Mouse (Mus musculus): ENCODE data around the gene Trmt112. TPM values are rescaled to one million over a fixed set of nuclear protein-coding genes. Genes with fewer than 3 reads are reported as not detected.

Trmt112 gene
- polyA plus RNA-seq, 1 experiment from 2014 or later: 128 TPM

Small RNA genes lying within 50 kb of the gene (microRNA-seq; reads per million reads assigned to microRNA genes)
- gene Mir6990: 1.4 reads per million

Other genes with a start within 250 kb of the Trmt112 start
- 13.2 and 14.4 TPM in 2 replicates for gene Rps6ka4, start 69.1 kb upstream of the Trmt112 start, polyA plus RNA-seq (2016; fragmentation: Nextera tagmentation; extraction: Ambion mirVana)
- gene Ccdc88b, start 51.5 kb upstream of the Trmt112 start, polyA plus RNA-seq (2016; fragmentation: Nextera tagmentation; extraction: Ambion mirVana): 0.50 and 0.85 TPM in 2 replicates
- 194 and 200 TPM in 2 replicates for gene Prdx5, start 408 bp downstream of the Trmt112 start, polyA plus RNA-seq (2016; fragmentation: Nextera tagmentation; extraction: Ambion mirVana)
- gene Esrra, start 12.1 kb downstream of the Trmt112 start, polyA plus RNA-seq (2016; fragmentation: Nextera tagmentation; extraction: Ambion mirVana): 16.0 and 16.6 TPM in 2 replicates
- gene Catsperz, start 15.7 kb downstream of the Trmt112 start, polyA plus RNA-seq (2016; fragmentation: Nextera tagmentation; extraction: Ambion mirVana): 0.98 TPM in 1 of 2 replicates, not detected in the other
- gene Kcnk4, start 24.8 kb downstream of the Trmt112 start, polyA plus RNA-seq (2016; fragmentation: Nextera tagmentation; extraction: Ambion mirVana): 0.14 and 0.19 TPM in 2 replicates
- 67.7 and 71.7 TPM in 2 replicates for gene Bad, start 32.2 kb downstream of the Trmt112 start, polyA plus RNA-seq (2016; fragmentation: Nextera tagmentation; extraction: Ambion mirVana)
- gene Gpr137, start 32.8 kb downstream of the Trmt112 start, polyA plus RNA-seq (2016; fragmentation: Nextera tagmentation; extraction: Ambion mirVana): 40.6 and 47.6 TPM in 2 replicates
- gene Ppp1r14b, start 65.3 kb downstream of the Trmt112 start, polyA plus RNA-seq (2016; fragmentation: Nextera tagmentation; extraction: Ambion mirVana): 259 and 281 TPM in 2 replicates
- 27.9 and 29.3 TPM in 2 replicates for gene Plcb3, start 66.8 kb downstream of the Trmt112 start, polyA plus RNA-seq (2016; fragmentation: Nextera tagmentation; extraction: Ambion mirVana)
- gene Fkbp2, start 70.8 kb downstream of the Trmt112 start, polyA plus RNA-seq (2016; fragmentation: Nextera tagmentation; extraction: Ambion mirVana): 77.8 and 82.5 TPM in 2 replicates
- 32.2 and 37.0 TPM in 2 replicates for gene Vegfb, start 78.0 kb downstream of the Trmt112 start, polyA plus RNA-seq (2016; fragmentation: Nextera tagmentation; extraction: Ambion mirVana)
- 20.5 and 24.0 TPM in 2 replicates for gene Dnajc4, start 82.9 kb downstream of the Trmt112 start, polyA plus RNA-seq (2016; fragmentation: Nextera tagmentation; extraction: Ambion mirVana)
- gene Nudt22, start 86.4 kb downstream of the Trmt112 start, polyA plus RNA-seq (2016; fragmentation: Nextera tagmentation; extraction: Ambion mirVana): 20.1 and 20.2 TPM in 2 replicates
- gene Trpt1, start 86.4 kb downstream of the Trmt112 start, polyA plus RNA-seq (2016; fragmentation: Nextera tagmentation; extraction: Ambion mirVana): 8.7 and 12.6 TPM in 2 replicates
- gene Fermt3, start 109.8 kb downstream of the Trmt112 start, polyA plus RNA-seq (2016; fragmentation: Nextera tagmentation; extraction: Ambion mirVana): 6.3 and 6.5 TPM in 2 replicates
- gene Stip1, start 130.3 kb downstream of the Trmt112 start, polyA plus RNA-seq (2016; fragmentation: Nextera tagmentation; extraction: Ambion mirVana): 267 and 269 TPM in 2 replicates
- gene Macrod1, start 147.1 kb downstream of the Trmt112 start, polyA plus RNA-seq (2016; fragmentation: Nextera tagmentation; extraction: Ambion mirVana): 5.6 TPM in 2 replicates
- 5.5 and 6.6 TPM in 2 replicates for gene Flrt1, start 196.0 kb downstream of the Trmt112 start, polyA plus RNA-seq (2016; fragmentation: Nextera tagmentation; extraction: Ambion mirVana)

All from hindbrain, embryonic 12.5 days (tissue).